Mouse (Mus musculus) embryonic fibroblast, embryonic 13.5 days (primary cell): ENCODE measurements at regions not wholly inside any gene's neighbourhood (a gene's known extent, or its start where the extent isn't known, plus 50 kb on each side); places are given as distances from the start of the nearest gene placed in this dataset.

Experiments used
- CTCF ChIP-seq: IDR thresholded peaks from 2 replicates; pipeline ENCODE4 v1.5.1; 2011; ENCODE audit warnings: mild to moderate bottlenecking, control low read depth, low read length, moderate library complexity, borderline replicate concordance; ENCODE audit not compliant: insufficient read depth
- POLR2A ChIP-seq: IDR thresholded peaks from 2 replicates; pipeline ENCODE4 v1.6.1; 2011; ENCODE audit warnings: low read depth, mild to moderate bottlenecking, control low read depth, low read length, moderate library complexity

DNA sequence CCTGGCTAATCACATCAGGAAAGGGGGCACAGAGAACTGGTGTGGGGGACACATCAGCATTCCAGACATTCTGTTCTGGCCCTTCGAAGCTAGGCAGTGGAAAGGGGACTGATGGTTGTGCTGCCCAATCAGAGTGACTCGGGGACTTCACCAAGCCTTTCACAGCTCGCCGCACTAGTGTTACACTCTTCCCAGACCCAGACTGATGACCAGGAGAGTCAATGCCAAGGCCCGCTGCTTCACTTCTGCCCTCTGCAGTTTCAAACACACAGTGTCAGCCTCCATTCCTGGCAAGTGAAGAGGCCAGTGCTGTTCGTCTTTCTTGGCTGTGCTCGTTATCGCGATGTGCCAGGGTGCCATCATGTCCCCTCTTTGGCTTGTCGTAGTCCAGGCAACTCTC lies 121.7 kb upstream of the Gm10181 start:
- TF ChIP-seq CTCF (no peak), POLR2A (no peak)
